In the genomic region with DNA sequence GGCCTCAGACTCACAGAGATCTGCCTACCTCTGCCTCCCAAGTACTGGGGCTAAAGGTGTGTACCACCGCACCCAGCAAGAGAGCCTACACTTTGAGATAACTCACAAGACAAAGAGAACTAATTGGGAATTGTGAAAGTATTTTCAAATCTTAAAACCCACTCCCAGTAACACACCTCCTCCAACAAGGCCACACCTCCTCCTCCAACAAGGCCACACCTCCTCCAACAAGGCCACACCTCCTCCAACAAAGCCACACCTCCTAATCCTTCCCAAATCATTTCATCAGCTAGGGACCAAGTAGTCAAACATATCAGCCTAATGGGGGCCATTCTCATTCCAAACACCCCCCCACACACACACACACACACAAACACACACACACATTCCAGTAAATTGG, we compare ENCODE assay signal across 25 mouse cellular contexts.
"Had no signal": no experiment of that assay in that cellular context is flagged by ENCODE, and none has a peak within 500 bp of the region (broad histone marks: within the 10 kb centered on the region; RNA-seq: fewer than 3 reads in every experiment).

No protein-coding gene starts in this region.

- H3K4me3 ChIP-seq: embryonic facial prominence, embryonic 10.5 days; embryonic facial prominence, embryonic 12.5 days; embryonic facial prominence, embryonic 13.5 days; embryonic facial prominence, embryonic 15.5 days; erythroblast, embryonic 14.5 days; forebrain, embryonic 10.5 days; forebrain, embryonic 12.5 days; forebrain, embryonic 13.5 days; forebrain, embryonic 15.5 days; heart, adult 2 months; heart, embryonic 10.5 days had no signal

- H3K27ac ChIP-seq: embryonic facial prominence, embryonic 10.5 days; embryonic facial prominence, embryonic 12.5 days; embryonic facial prominence, embryonic 13.5 days; embryonic facial prominence, embryonic 15.5 days; forebrain, embryonic 10.5 days; forebrain, embryonic 12.5 days; forebrain, embryonic 13.5 days; forebrain, embryonic 15.5 days; heart, adult 2 months; heart, embryonic 10.5 days had no signal

- DNase-seq: cerebellum, adult 9-10 months; cerebellum, adult 9-11 months; cerebellum, postnatal 10 days; cerebellum, postnatal 14 days; cerebellum, postnatal 25 days; cerebellum, postnatal 36 days; embryo, embryonic 11 days; forebrain, postnatal 0 days; gastrocnemius, postnatal 10 days; gastrocnemius, postnatal 14 days; gastrocnemius, postnatal 25 days; gastrocnemius, postnatal 36 days; heart, adult 11 months; heart, adult 18-20 months; heart, adult 2 months had no signal
